19 mouse cellular contexts compared by ENCODE assay signal in genomic region chr5:129460798-129461476, GRCm38 (mm10). TPM values are rescaled to one million over a fixed set of nuclear protein-coding genes. Genes with fewer than 3 reads are reported as not detected.
DNase-seq lines count a peak whose midpoint lies in the region; ATAC-seq and TF ChIP-seq lines count a peak whose summit lies in the region.
"Had no signal": no experiment of that assay in that cellular context is flagged by ENCODE, and none has a peak within 500 bp of the region (broad histone marks: within the 10 kb centered on the region; RNA-seq: fewer than 3 reads in every experiment).

No protein-coding gene starts in this region.

- ATAC-seq in heart, postnatal 0 days (ENCODE audit: insufficient read depth, low read depth), result peak; percentile 33; the same call in 1 of the 2 replicates
- ATAC-seq in heart, embryonic 11.5 days (replicated peaks; ENCODE audit: insufficient number of reproducible peaks, low FRiP score, low TSS enrichment), result no peak
- ATAC-seq in kidney, embryonic 16.5 days (ENCODE audit: low FRiP score, low TSS enrichment), result peak; percentile 73
- ATAC-seq in activated CD4-positive, CD25-positive, alpha-beta regulatory T cell, adult 4 months, result no peak
- ATAC-seq: forebrain, postnatal 0 days; midbrain, embryonic 13.5 days had no signal

- no peak overlapping the region for H3K4me2 ChIP-seq in heart, postnatal 0 days (ENCODE audit: low read depth, low read length)
- no peak overlapping the region for H3K4me2 ChIP-seq in heart, embryonic 11.5 days
- H3K4me2 ChIP-seq in kidney, embryonic 16.5 days (replicated peaks; ENCODE audit: low read depth, low read length), result no peak overlapping the region
- H3K4me2 ChIP-seq: embryonic facial prominence, embryonic 12.5 days; heart, embryonic 15.5 days; liver, embryonic 13.5 days; midbrain, embryonic 13.5 days; neural tube, embryonic 15.5 days had no signal

- DNase-seq in heart, postnatal 0 days (ENCODE audit: low spot score), result no peak
- DNase-seq in kidney, adult 8-10 months, result no peak
- peak; percentile 18 for DNase-seq in thymus, postnatal 4 days
- DNase-seq in thymus, postnatal 10 days (ENCODE audit: low spot score in 2 of 2), result no peak
- DNase-seq: adrenal gland, postnatal 10 days; B cell, adult 2 months; cerebellum, adult 2 months; forebrain, postnatal 0 days; left cerebral cortex, postnatal 4 days; liver, embryonic 13.5 days; thymus, postnatal 14 days had no signal

- H3K9me3 ChIP-seq in heart, postnatal 0 days (replicated peaks; ENCODE audit: control insufficient read depth, low read length), result no peaks in the 10 kb centered on the region
- H3K9me3 ChIP-seq in heart, embryonic 11.5 days (replicated peaks; ENCODE audit: control insufficient read depth, low read length), result no peaks in the 10 kb centered on the region
- H3K9me3 ChIP-seq in kidney, embryonic 16.5 days (ENCODE audit: low read length), result no peaks in the 10 kb centered on the region
- H3K9me3 ChIP-seq: embryonic facial prominence, embryonic 12.5 days; heart, embryonic 15.5 days; liver, embryonic 13.5 days; midbrain, embryonic 13.5 days; neural tube, embryonic 15.5 days had no signal

- H3K27ac ChIP-seq in heart, postnatal 0 days (ENCODE audit: low read depth), result no peak overlapping the region
- no peak overlapping the region for H3K27ac ChIP-seq in heart, embryonic 11.5 days (ENCODE audit: low read depth, low read length)
- no peak overlapping the region for H3K27ac ChIP-seq in kidney, embryonic 16.5 days (ENCODE audit: low read length)
- H3K27ac ChIP-seq: embryonic facial prominence, embryonic 12.5 days; gastrocnemius, adult 2 months; heart, embryonic 15.5 days; liver, embryonic 13.5 days; midbrain, embryonic 13.5 days; neural tube, embryonic 15.5 days had no signal

- no peaks in the 10 kb centered on the region for H3K4me1 ChIP-seq in heart, postnatal 0 days (ENCODE audit: control insufficient read depth, insufficient read depth)
- no peaks in the 10 kb centered on the region for H3K4me1 ChIP-seq in heart, embryonic 11.5 days (ENCODE audit: control insufficient read depth, insufficient read depth, low read length)
- peaks cover 18% of the 10 kb centered on the region for H3K4me1 ChIP-seq in kidney, embryonic 16.5 days (ENCODE audit: insufficient read depth, low read length)
- H3K4me1 ChIP-seq: heart, embryonic 15.5 days; liver, embryonic 13.5 days had no signal

- H3K9ac ChIP-seq in heart, postnatal 0 days (replicated peaks; ENCODE audit: low read depth, low read length), result no peak overlapping the region
- H3K9ac ChIP-seq in heart, embryonic 11.5 days (ENCODE audit: low read depth, low read length), result no peak overlapping the region
- H3K9ac ChIP-seq in kidney, embryonic 16.5 days (replicated peaks; ENCODE audit: low read length), result no peak overlapping the region
- H3K9ac ChIP-seq: embryonic facial prominence, embryonic 12.5 days; forebrain, postnatal 0 days; heart, embryonic 15.5 days; liver, embryonic 13.5 days; midbrain, embryonic 13.5 days; neural tube, embryonic 15.5 days had no signal

- no peaks in the 10 kb centered on the region for H3K36me3 ChIP-seq in heart, postnatal 0 days (replicated peaks; ENCODE audit: control insufficient read depth, insufficient read depth, low read length)
- no peaks in the 10 kb centered on the region for H3K36me3 ChIP-seq in heart, embryonic 11.5 days (ENCODE audit: control insufficient read depth, insufficient read depth, low read length)
- H3K36me3 ChIP-seq in kidney, embryonic 16.5 days (ENCODE audit: insufficient read depth, low read length), result no peaks in the 10 kb centered on the region
- H3K36me3 ChIP-seq: embryonic facial prominence, embryonic 12.5 days; heart, embryonic 15.5 days; liver, embryonic 13.5 days; midbrain, embryonic 13.5 days; neural tube, embryonic 15.5 days had no signal

- WGBS in heart, postnatal 0 days, result 52% methylated on average over 11 of the region's 11 CpGs
- WGBS in heart, embryonic 11.5 days (ENCODE audit: insufficient replicate concordance), result 62% methylated on average over 11 of the region's 11 CpGs
- 18% methylated on average over 11 of the region's 11 CpGs for WGBS in kidney, embryonic 16.5 days

- TF ChIP-seq CTCF in heart, postnatal 0 days (IDR thresholded peaks at IDR 0.05; ENCODE audit: low read depth), result no peak

- no peak for TF ChIP-seq EP300 in heart, postnatal 0 days (IDR thresholded peaks at IDR 0.05; ENCODE audit: low read depth)

- H3K4me3 ChIP-seq in heart, postnatal 0 days (ENCODE audit: low read depth, low read length), result no peak overlapping the region
- H3K4me3 ChIP-seq in heart, embryonic 11.5 days (ENCODE audit: low read depth, low read length), result no peak overlapping the region
- H3K4me3 ChIP-seq in kidney, embryonic 16.5 days (ENCODE audit: low read length), result no peak overlapping the region
- H3K4me3 ChIP-seq: embryonic facial prominence, embryonic 12.5 days; gastrocnemius, adult 2 months; heart, embryonic 15.5 days; liver, embryonic 13.5 days; midbrain, embryonic 13.5 days; neural tube, embryonic 15.5 days had no signal

- no peaks in the 10 kb centered on the region for H3K27me3 ChIP-seq in heart, postnatal 0 days (ENCODE audit: control insufficient read depth, insufficient read depth, low read length)
- H3K27me3 ChIP-seq in heart, embryonic 11.5 days (ENCODE audit: control insufficient read depth, insufficient read depth, low read length), result peaks cover 2% of the 10 kb centered on the region; the same call in 1 of the 2 replicates
- no peaks in the 10 kb centered on the region for H3K27me3 ChIP-seq in kidney, embryonic 16.5 days (ENCODE audit: insufficient read depth, low read length)
- H3K27me3 ChIP-seq: liver, embryonic 13.5 days; midbrain, embryonic 13.5 days; neural tube, embryonic 15.5 days had no signal

RNA-seq across cellular contexts. Expression of gene Sfswap, which starts 40.1 kb away (rescaled TPM):
- total RNA-seq in heart, postnatal 0 days (2014; rRNA removed; ENCODE audit: low replicate concordance), result 28.2 and 38.3 TPM in 2 replicates
- 14.4 and 15.7 TPM in 2 replicates for polyA plus RNA-seq in heart, postnatal 0 days (2015; fragmentation: Nextera tagmentation; extraction: Ambion mirVana)
- polyA plus RNA-seq in heart, embryonic 11.5 days (2014; fragmentation: Nextera tagmentation; extraction: Ambion mirVana), result 25.6 and 31.0 TPM in 2 replicates
- polyA plus RNA-seq in kidney, embryonic 16.5 days (2015; fragmentation: Nextera tagmentation; extraction: Ambion mirVana), result 39.1 and 44.0 TPM in 2 replicates
- polyA plus RNA-seq in activated CD4-positive, CD25-positive, alpha-beta regulatory T cell, adult 4 months (2017; shearing (Covaris generic)), result 10 to 100 TPM; 26.1 to 26.5 TPM

Comparison
In these comparisons a context has a peak if more than half of its experiments do, and no peak if none do; other contexts are left out.
1. ATAC-seq: peak in heart, postnatal 0 days (single experiment) and kidney, embryonic 16.5 days (single experiment); none in heart, embryonic 11.5 days (single experiment) and activated CD4-positive, CD25-positive, alpha-beta regulatory T cell, adult 4 months (single experiment).